Mouse (Mus musculus) hindbrain, embryonic 10.5 days (tissue): ENCODE measurements around the gene Unc13c. TPM values are rescaled to one million over a fixed set of nuclear protein-coding genes. Genes with fewer than 3 reads are reported as not detected.
A peak's percentile ranks its signal among the peaks of the same experiment; 100 is the strongest.

ENCODE experiments used
- DNase-seq: peaks from one replicate; pipeline ENCODE4 v3.0.0-alpha.2; 2017; ENCODE audit warnings: low spot score
- H3K27ac ChIP-seq: fragments of 300-500 bp; sonication (generic); 2 replicates; pipeline ENCODE4 v1.5.1; 2016; ENCODE audit warnings: mild to moderate bottlenecking, moderate library complexity
- H3K27me3 ChIP-seq: fragments of 300-500 bp; sonication (generic); 2 replicates; pipeline ENCODE4 v1.6.1; 2016; ENCODE audit warnings: mild to moderate bottlenecking; ENCODE audit not compliant: poor library complexity, insufficient read depth, severe bottlenecking
- H3K36me3 ChIP-seq: fragments of 300-500 bp; sonication (generic); 2 replicates; pipeline ENCODE4 v1.6.1; 2016; ENCODE audit warnings: mild to moderate bottlenecking, moderate library complexity
- H3K4me1 ChIP-seq: fragments of 300-500 bp; sonication (generic); replicated peaks from 2 replicates; pipeline ENCODE4 v1.6.1; 2016; ENCODE audit warnings: mild to moderate bottlenecking
- H3K4me3 ChIP-seq: fragments of 300-500 bp; sonication (generic); 2 replicates; pipeline ENCODE4 v1.5.1; 2016; ENCODE audit warnings: mild to moderate bottlenecking, moderate library complexity
- H3K9me3 ChIP-seq: fragments of 300-500 bp; sonication (generic); 2 replicates; pipeline ENCODE4 v1.6.1; 2016; ENCODE audit warnings: mild to moderate bottlenecking, moderate library complexity
- WGBS: fragments of 180-500 bp; shearing (Covaris S2); methylation state at CpG from one replicate; pipeline ENCODE4 v1.1.7; 2016; 5-methylcytosine and 5-hydroxymethylcytosine counted together
- polyA plus RNA-seq: library from polyadenylated mRNA; unstranded; fragments of >200 nt; fragmentation: Nextera tagmentation; extraction: Ambion mirVana; gene quantifications from 2 replicates; pipeline ENCODE4 v1.2.1, GENCODE M21; 2016

Gene Unc13c
- polyA plus RNA-seq = 0.10 and 0.30 TPM in 2 replicates

GRCm38 (mm10) chr9:73968641-73969121 is at the start of gene Unc13c:
Gene Unc13c, minus strand, starts transcription at chr9:73968966.
- Histone ChIP-seq H3K27me3 (peaks cover 68% of the 10 kb centered on the region), H3K4me3 (peak within 1 kb of the TSS; percentile 48), H3K4me1 (peaks cover 24% of the 10 kb centered on the region), H3K9me3 (no peaks in the 10 kb centered on the region), H3K27ac (no peak within 1 kb of the TSS; the same call in 1 of the 2 replicates), H3K36me3 (no peaks in the 10 kb centered on the region)
- peak; percentile 45 for DNase-seq
- WGBS = under 1% methylated on average over 17 of the region's 17 CpGs

GRCm38 (mm10) chr9:74007976-74008686 is 39.4 kb upstream of the Unc13c start:
- WGBS = 84% methylated on average over 7 of the region's 7 CpGs
- Histone ChIP-seq H3K27me3 (no peaks in the 10 kb centered on the region), H3K4me1 (no peaks in the 10 kb centered on the region), H3K9me3 (no peaks in the 10 kb centered on the region), H3K36me3 (no peaks in the 10 kb centered on the region), H3K4me3 (no peak overlapping the region), H3K27ac (no peak overlapping the region)
- DNase-seq = no peak

GRCm38 (mm10) chr9:74002388-74002990 is 33.7 kb upstream of the Unc13c start:
- 43% methylated on average over 6 of the region's 6 CpGs for WGBS
- no peaks in the 10 kb centered on the region for H3K9me3 ChIP-seq
- H3K4me3 ChIP-seq = no peak overlapping the region
- no peak for DNase-seq
- H3K27me3 ChIP-seq = no peaks in the 10 kb centered on the region
- peaks cover 4% of the 10 kb centered on the region; the same call in 1 of the 2 replicates for H3K4me1 ChIP-seq
- H3K27ac ChIP-seq = no peak overlapping the region
- H3K36me3 ChIP-seq = no peaks in the 10 kb centered on the region

GRCm38 (mm10) chr9:73988096-73988495 is 19.3 kb upstream of the Unc13c start:
- Histone ChIP-seq H3K27ac (no peak overlapping the region), H3K4me1 (no peaks in the 10 kb centered on the region), H3K27me3 (no peaks in the 10 kb centered on the region), H3K4me3 (no peak overlapping the region), H3K36me3 (no peaks in the 10 kb centered on the region), H3K9me3 (peaks cover 5% of the 10 kb centered on the region; the same call in 1 of the 2 replicates)
- no peak for DNase-seq

- H3K4me1 ChIP-seq = no peaks in the 10 kb centered on the region
- DNase-seq = no peak
- no peaks in the 10 kb centered on the region for H3K36me3 ChIP-seq
- peaks cover 5% of the 10 kb centered on the region; the same call in 1 of the 2 replicates for H3K9me3 ChIP-seq
- 86% methylated on average over 2 of the region's 2 CpGs for WGBS
- no peaks in the 10 kb centered on the region for H3K27me3 ChIP-seq
- H3K27ac ChIP-seq = no peak overlapping the region
- no peak overlapping the region for H3K4me3 ChIP-seq
Observed at GRCm38 (mm10) chr9:73987236-73987635, 18.5 kb upstream of the Unc13c start.

GRCm38 (mm10) chr9:73982597-73983344 is 14.0 kb upstream of the Unc13c start:
- peak; percentile 69 for DNase-seq
- no peaks in the 10 kb centered on the region for H3K36me3 ChIP-seq
- H3K27ac ChIP-seq = no peak overlapping the region

GRCm38 (mm10) chr9:73972327-73972988 is 3.7 kb upstream of the Unc13c start:
- Histone ChIP-seq H3K27ac (no peak overlapping the region), H3K9me3 (no peaks in the 10 kb centered on the region), H3K36me3 (no peaks in the 10 kb centered on the region), H3K4me1 (peaks cover 24% of the 10 kb centered on the region), H3K4me3 (no peak overlapping the region), H3K27me3 (peaks cover 49% of the 10 kb centered on the region)
- WGBS = 90% methylated on average over 8 of the region's 8 CpGs
- no peak for DNase-seq

More at GRCm38 (mm10) chr9:73982597-73983344, 14.0 kb upstream of the Unc13c start:
- Histone ChIP-seq H3K4me1 (no peaks in the 10 kb centered on the region), H3K9me3 (no peaks in the 10 kb centered on the region), H3K27me3 (no peaks in the 10 kb centered on the region), H3K4me3 (no peak overlapping the region)
- 24% methylated on average over 6 of the region's 6 CpGs for whole genome bisulfite sequencing

GRCm38 (mm10) chr9:73970717-73971116 is 2.0 kb upstream of the Unc13c start:
- H3K4me1 ChIP-seq = peaks cover 24% of the 10 kb centered on the region
- no peaks in the 10 kb centered on the region for H3K9me3 ChIP-seq
- H3K27me3 ChIP-seq = peaks cover 63% of the 10 kb centered on the region
- no peak overlapping the region for H3K4me3 ChIP-seq
- peak; percentile 71 for DNase-seq
- WGBS = 21% methylated on average over 9 of the region's 9 CpGs
- no peak overlapping the region for H3K27ac ChIP-seq
- H3K36me3 ChIP-seq = no peaks in the 10 kb centered on the region

- no peaks in the 10 kb centered on the region for H3K36me3 ChIP-seq
- no peak overlapping the region for H3K4me3 ChIP-seq
- no peak for DNase-seq
- no peaks in the 10 kb centered on the region for H3K9me3 ChIP-seq
- H3K4me1 ChIP-seq = peaks cover 17% of the 10 kb centered on the region
- H3K27ac ChIP-seq = no peak overlapping the region
- 87% methylated on average over 9 of the region's 9 CpGs for WGBS
- H3K27me3 ChIP-seq = peaks cover 47% of the 10 kb centered on the region
Observed at GRCm38 (mm10) chr9:73965322-73965915, 3.3 kb downstream of the Unc13c start.

GRCm38 (mm10) chr9:73962471-73962870 is 6.3 kb downstream of the Unc13c start:
- 59% methylated on average over 6 of the region's 6 CpGs for WGBS
- Histone ChIP-seq H3K27me3 (peaks cover 19% of the 10 kb centered on the region), H3K9me3 (no peaks in the 10 kb centered on the region), H3K36me3 (no peaks in the 10 kb centered on the region), H3K4me1 (0 out of 2 replicates have a peak, but pooled peaks cover 5% of the 10 kb centered on the region), H3K4me3 (no peak overlapping the region), H3K27ac (no peak overlapping the region)
- DNase-seq = no peak

GRCm38 (mm10) chr9:73952331-73952730 is 16.4 kb downstream of the Unc13c start:
- H3K4me1 ChIP-seq = no peaks in the 10 kb centered on the region
- H3K4me3 ChIP-seq = no peak overlapping the region
- no peaks in the 10 kb centered on the region for H3K36me3 ChIP-seq
- H3K9me3 ChIP-seq = no peaks in the 10 kb centered on the region
- no peak for DNase-seq
- H3K27ac ChIP-seq = no peak overlapping the region
- H3K27me3 ChIP-seq = no peaks in the 10 kb centered on the region

- Histone ChIP-seq H3K4me3 (no peak overlapping the region), H3K9me3 (no peaks in the 10 kb centered on the region), H3K27ac (no peak overlapping the region), H3K36me3 (no peaks in the 10 kb centered on the region), H3K4me1 (no peaks in the 10 kb centered on the region), H3K27me3 (no peaks in the 10 kb centered on the region)
- WGBS = 86% methylated on average over 4 of the region's 4 CpGs
- DNase-seq = no peak
Observed at GRCm38 (mm10) chr9:73951586-73951985, 17.2 kb downstream of the Unc13c start.
